Mouse (Mus musculus): ENCODE measurements around the gene Ferd3l. TPM values are rescaled to one million over a fixed set of nuclear protein-coding genes. Genes with fewer than 3 reads are reported as not detected.

Ferd3l gene
- polyA plus RNA-seq, 1 experiment: not detected

- H3K4me3 ChIP-seq (ENCODE audit: insufficient read depth, poor library complexity, severe bottlenecking): no peak overlapping the region
- no peaks in the 10 kb centered on the region for H3K79me2 ChIP-seq (ENCODE audit: control insufficient read depth, insufficient read depth)
- TF ChIP-seq MAX (IDR thresholded peaks at IDR 0.05): no peak
- no peak for TF ChIP-seq MYOD1 (IDR thresholded peaks at IDR 0.05; ENCODE audit: control insufficient read depth, insufficient read length, low read depth)
- no peak for TF ChIP-seq FOSL1 (IDR thresholded peaks at IDR 0.05; ENCODE audit: insufficient read depth, low read length, poor library complexity, severe bottlenecking)
- no peak for TF ChIP-seq CEBPB (IDR thresholded peaks at IDR 0.05; ENCODE audit: low read depth)
- H3K79me3 ChIP-seq (ENCODE audit: low read depth): no peaks in the 10 kb centered on the region
- H3K27me3 ChIP-seq (ENCODE audit: control insufficient read depth, insufficient read depth, insufficient read length): no peaks in the 10 kb centered on the region
- no peaks in the 10 kb centered on the region for H3K36me3 ChIP-seq (ENCODE audit: control insufficient read depth, insufficient read depth)
- no peak overlapping the region for H3ac ChIP-seq (ENCODE audit: control insufficient read depth, insufficient read length, low read depth)
Measured at GRCm38 (mm10) chr12:33967514-33967913, 39.3 kb downstream of the Ferd3l start.

- H3K4me3 ChIP-seq (ENCODE audit: insufficient read depth, poor library complexity, severe bottlenecking): no peak overlapping the region
- H3K79me2 ChIP-seq (ENCODE audit: control insufficient read depth, insufficient read depth): no peaks in the 10 kb centered on the region
- no peaks in the 10 kb centered on the region for H3K27me3 ChIP-seq (ENCODE audit: control insufficient read depth, insufficient read depth, insufficient read length)
- H3ac ChIP-seq (ENCODE audit: control insufficient read depth, insufficient read length, low read depth): no peak overlapping the region
- no peaks in the 10 kb centered on the region for H3K36me3 ChIP-seq (ENCODE audit: control insufficient read depth, insufficient read depth)
- H3K79me3 ChIP-seq (ENCODE audit: low read depth): no peaks in the 10 kb centered on the region
- no peak for TF ChIP-seq USF1 (IDR thresholded peaks at IDR 0.05; ENCODE audit: low read depth)
- no peak for TF ChIP-seq MYOD1 (IDR thresholded peaks at IDR 0.05; ENCODE audit: control insufficient read depth, insufficient read length, low read depth)
- TF ChIP-seq CTCF (IDR thresholded peaks at IDR 0.05; ENCODE audit: control insufficient read depth, insufficient read depth, insufficient read length): no peak
- TF ChIP-seq MAX (IDR thresholded peaks at IDR 0.05): no peak
- no peak for TF ChIP-seq MYOG (IDR thresholded peaks at IDR 0.05; ENCODE audit: control insufficient read depth, extremely low read depth, insufficient read length)
- TF ChIP-seq CEBPB (IDR thresholded peaks at IDR 0.05; ENCODE audit: low read depth): no peak
- TF ChIP-seq FOSL1 (IDR thresholded peaks at IDR 0.05; ENCODE audit: insufficient read depth, low read length, poor library complexity, severe bottlenecking): no peak
Measured at GRCm38 (mm10) chr12:33968041-33968897, 40.0 kb downstream of the Ferd3l start.

GRCm38 (mm10) chr12:33968898-33969178 is 40.6 kb downstream of the Ferd3l start:
- H3K36me3 ChIP-seq (ENCODE audit: control insufficient read depth, insufficient read depth): no peaks in the 10 kb centered on the region
- H3K27me3 ChIP-seq (ENCODE audit: control insufficient read depth, insufficient read depth, insufficient read length): no peaks in the 10 kb centered on the region
- no peaks in the 10 kb centered on the region for H3K79me2 ChIP-seq (ENCODE audit: control insufficient read depth, insufficient read depth)
- H3ac ChIP-seq (ENCODE audit: control insufficient read depth, insufficient read length, low read depth): no peak overlapping the region
- TF ChIP-seq MAX (IDR thresholded peaks at IDR 0.05) (no peak), CTCF (IDR thresholded peaks at IDR 0.05; ENCODE audit: control insufficient read depth, insufficient read depth, insufficient read length) (no peak), FOSL1 (IDR thresholded peaks at IDR 0.05; ENCODE audit: insufficient read depth, low read length, poor library complexity, severe bottlenecking) (no peak), MYOD1 (IDR thresholded peaks at IDR 0.05; ENCODE audit: control insufficient read depth, insufficient read length, low read depth) (no peak), CEBPB (IDR thresholded peaks at IDR 0.05; ENCODE audit: low read depth) (no peak), USF1 (IDR thresholded peaks at IDR 0.05; ENCODE audit: low read depth) (no peak), MYOG (IDR thresholded peaks at IDR 0.05; ENCODE audit: control insufficient read depth, extremely low read depth, insufficient read length) (no peak)
- H3K4me3 ChIP-seq (ENCODE audit: insufficient read depth, poor library complexity, severe bottlenecking): no peak overlapping the region
- no peaks in the 10 kb centered on the region for H3K79me3 ChIP-seq (ENCODE audit: low read depth)

Other genes with a start within 250 kb of the Ferd3l start
- gene Twist1, start 29.2 kb downstream of the Ferd3l start, polyA plus RNA-seq (2012; fragmentation: generic; extraction: Trizol): 9.3 TPM

Measured in C2C12 (cell line).